Mouse (Mus musculus) layer of hippocampus, adult 8-10 months (tissue): Measurements from ENCODE around the gene Rbp1. TPM values are rescaled to one million over a fixed set of nuclear protein-coding genes. Genes with fewer than 3 reads are reported as not detected.

Experiments
- DNase-seq, 2 experiments: peaks; one replicate each; pipeline ENCODE4 v3.0.0; 2022; ENCODE audit warnings: low spot score in 2 of 2
- total RNA-seq, 4 experiments: library from RNA; stranded (reverse); gene quantifications; 2 replicates each; pipeline ENCODE4 v1.2.4; 2022

Gene Rbp1
- total RNA-seq, 4 experiments from 2014 or later: 4.7 to 7.3 (median 5.7) TPM

- no peak for DNase-seq
Observed at GRCm38 (mm10) chr9:98424725-98425210, 2.0 kb downstream of the Rbp1 start.

GRCm38 (mm10) chr9:98425351-98425880 lies 2.7 kb downstream of the Rbp1 start:
- DNase-seq: no peak

DNA sequence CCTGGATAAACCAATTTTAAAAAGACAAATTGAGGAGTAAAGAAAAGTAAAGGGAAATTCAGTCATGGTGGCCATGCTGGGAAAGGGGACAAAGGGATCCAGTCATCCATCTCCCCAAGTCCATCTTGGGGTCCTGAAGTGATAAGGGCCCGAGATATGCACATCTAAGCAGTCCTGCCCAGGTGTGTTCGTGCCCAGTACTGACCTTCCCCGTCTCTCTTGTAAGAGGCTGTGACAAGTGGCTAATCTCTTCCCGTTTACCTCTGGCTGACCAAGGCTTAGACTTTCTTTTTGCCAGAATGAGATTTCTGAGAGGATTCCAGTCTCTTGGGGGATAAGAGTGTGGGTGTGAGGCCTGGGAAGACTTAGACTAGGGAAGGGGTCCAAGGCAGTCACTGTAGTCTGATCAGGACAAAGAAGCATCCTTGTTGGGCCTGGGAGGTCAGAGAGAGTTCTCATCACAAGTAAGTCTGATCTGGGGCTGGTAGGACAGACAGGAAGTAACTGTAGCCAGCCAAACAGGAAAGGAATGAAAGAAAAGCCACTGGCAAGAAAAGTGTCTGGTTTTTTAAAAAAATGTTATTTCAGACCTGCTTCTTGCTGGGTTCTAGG lies 5.3 kb downstream of the Rbp1 start:
- no peak for DNase-seq

DNA sequence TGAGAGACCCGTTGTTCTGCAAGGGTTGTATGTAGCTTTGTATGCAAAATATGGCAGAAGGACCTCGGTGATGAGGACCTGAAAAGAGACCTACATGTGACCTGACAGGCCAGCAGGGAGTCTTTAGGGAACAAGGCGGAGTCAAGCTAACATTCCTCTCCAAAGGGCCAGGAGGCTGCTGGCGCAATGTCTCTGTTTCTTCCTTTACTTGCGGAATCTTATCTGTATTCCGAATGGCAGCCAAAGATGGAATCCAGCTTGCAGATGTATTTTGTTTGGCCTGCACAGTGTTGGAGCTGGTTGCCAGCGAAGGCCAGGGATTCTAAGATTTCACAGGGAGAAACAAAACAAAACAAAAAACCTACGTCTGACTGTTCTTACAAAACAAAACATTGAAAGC lies 6.0 kb downstream of the Rbp1 start:
- no peak for DNase-seq

DNA sequence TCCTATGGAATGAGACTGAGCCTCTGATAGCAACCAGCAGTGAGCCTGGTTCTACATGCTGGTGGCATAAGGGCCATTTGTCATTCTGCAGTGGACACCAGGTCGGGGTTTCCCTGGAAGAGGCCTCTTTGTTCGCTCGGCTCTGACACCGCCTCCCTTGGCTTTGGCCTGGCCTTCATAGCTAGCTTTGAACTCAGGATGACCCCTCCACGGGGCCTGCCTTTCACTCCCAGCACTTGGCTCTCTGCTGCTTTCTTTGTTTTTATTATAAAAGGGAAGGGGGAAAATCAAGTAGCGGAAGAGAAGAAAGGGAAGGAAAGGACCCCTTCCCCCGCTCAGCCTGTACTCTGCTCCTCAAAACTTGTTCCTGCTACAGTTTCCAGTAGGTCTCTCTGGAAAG lies 7.0 kb downstream of the Rbp1 start:
- DNase-seq: peak; percentile 13 to 25

DNA sequence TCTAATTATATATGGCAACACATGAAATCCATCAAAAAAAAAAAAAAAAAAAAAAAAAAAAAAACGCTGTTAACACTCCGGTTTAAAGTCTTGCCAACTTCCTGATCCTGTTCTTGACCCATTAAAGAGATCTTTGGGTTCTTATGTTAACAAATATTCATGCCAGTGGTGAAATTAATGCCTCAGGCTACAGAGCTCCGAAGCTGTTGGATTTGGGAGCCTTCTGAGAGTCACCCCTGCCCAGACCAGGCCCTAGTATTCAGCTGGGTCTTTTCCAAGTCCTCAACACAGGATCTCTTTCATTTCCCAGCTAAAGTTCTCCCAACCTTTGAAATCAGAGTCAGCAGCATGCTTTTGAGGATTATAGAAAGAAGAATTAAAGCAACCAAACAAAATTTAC lies 7.8 kb downstream of the Rbp1 start:
- DNase-seq: no peak

DNA sequence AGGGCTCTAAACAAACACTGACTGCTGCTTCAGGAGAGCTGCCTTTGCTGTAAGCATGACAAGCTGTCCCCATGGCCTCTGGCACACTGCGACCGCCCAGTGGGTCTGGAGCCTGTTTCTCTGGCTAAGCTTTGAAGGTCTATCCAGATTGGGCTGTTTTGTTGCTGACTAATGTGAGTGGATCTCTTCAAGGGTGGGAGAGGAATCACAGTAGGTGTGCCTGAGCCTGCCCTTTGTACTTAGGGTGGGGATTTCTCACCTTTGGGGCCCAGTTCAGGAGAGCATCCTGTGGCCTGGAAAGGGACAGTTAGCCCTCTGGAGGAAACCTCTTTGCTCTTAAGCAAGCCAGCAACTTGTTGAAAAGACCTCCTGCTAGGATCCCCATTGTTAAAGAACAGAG lies 10.3 kb downstream of the Rbp1 start:
- DNase-seq: no peak

- no peak for DNase-seq
Observed at GRCm38 (mm10) chr9:98433956-98434588, 11.3 kb downstream of the Rbp1 start.

- no peak for DNase-seq
Observed at GRCm38 (mm10) chr9:98437819-98438218, 15.1 kb downstream of the Rbp1 start.

GRCm38 (mm10) chr9:98439091-98439490 lies 16.3 kb downstream of the Rbp1 start:
- no peak for DNase-seq

GRCm38 (mm10) chr9:98442638-98443037 lies 19.9 kb downstream of the Rbp1 start:
- peak in 1 of 2 experiments; percentile 25 for DNase-seq

GRCm38 (mm10) chr9:98445359-98446149 lies 22.8 kb downstream of the Rbp1 start:
- DNase-seq: no peak

DNA sequence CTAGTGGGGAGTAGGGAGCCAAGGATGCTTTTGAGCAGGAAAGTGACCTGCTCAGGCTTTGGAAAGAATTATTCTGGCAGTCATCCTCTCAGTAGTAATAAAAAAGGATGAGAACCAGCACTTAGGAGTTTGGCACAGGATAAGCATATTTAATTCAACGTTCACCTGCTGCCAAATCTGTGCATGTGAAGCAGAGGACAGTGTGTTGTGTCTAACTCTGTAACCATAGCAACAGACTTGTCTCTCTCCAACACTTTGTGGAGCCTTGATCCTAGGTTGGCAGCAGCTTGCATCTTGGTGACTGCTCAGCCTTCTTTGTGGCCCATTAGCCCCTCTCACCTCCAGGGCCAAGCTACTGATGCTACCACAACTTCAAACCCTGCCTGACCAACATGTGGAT lies 28.2 kb downstream of the Rbp1 start:
- no peak for DNase-seq

GRCm38 (mm10) chr9:98466709-98467108 lies 43.9 kb downstream of the Rbp1 start:
- no peak for DNase-seq

DNA sequence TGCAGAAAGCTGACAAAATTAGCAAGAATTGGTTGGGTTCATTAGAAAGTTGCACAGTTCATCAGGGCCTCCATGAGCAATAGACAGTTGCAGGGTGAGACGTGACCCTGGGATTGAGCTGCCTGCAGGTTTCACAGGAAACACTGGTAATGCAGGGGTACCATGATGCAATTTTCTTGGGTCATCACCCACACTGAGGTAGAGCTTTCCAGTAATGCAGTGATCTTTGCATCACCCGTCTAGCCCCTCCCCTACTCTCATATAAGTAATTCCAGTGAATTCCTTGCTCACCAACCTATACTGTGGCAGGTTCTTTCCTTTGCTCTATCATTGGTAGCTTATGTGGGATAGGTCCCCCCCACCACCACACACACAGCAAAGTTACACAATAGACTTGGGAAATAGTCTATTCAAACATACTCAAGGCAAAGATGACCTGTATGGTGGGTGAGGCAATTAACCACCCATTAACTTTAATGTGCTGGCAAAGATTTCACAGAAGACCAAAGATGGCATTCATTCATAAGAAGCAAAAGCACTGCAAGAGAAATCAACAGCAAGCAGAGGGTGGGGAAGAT lies 57.5 kb downstream of the Rbp1 start:
- DNase-seq: no peak

DNA sequence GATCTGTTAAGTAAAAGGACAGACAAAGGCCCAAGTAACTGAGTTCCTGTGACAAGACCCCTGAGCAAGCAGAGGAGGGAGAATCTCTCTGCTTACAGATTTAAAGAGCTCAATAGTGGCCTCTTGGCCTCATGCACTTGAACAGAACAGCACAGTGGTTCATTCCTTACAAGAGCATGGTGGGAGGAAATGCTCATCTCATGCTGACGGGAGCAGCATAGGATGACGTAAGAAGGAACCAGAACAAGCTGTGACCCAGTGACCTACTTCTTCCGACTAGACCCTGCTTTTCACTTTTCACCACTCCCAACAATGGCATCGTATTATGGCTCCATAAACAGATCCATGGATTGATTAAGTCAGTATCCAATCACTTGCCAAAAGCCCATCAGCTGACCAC lies 59.5 kb downstream of the Rbp1 start:
- no peak for DNase-seq

DNA sequence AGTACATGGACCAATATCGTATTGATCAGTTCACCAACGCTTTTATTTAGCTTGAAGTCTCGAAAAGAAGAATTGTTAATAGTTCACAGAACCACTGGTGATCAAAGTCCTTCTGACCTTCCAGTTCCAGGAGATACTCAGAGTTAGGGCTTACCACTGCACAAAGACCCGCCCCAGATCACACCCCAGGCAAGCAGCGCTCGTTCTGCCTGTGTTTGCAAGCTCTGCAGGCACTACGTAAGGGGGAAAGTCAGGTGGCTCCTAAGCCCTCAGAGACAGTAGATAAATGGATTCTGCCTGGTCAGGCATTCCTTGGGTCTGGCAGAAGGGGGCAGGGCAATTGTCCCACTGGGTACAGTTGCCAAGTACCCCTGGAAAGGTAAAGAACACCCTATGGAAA lies 62.3 kb downstream of the Rbp1 start:
- DNase-seq: no peak

- no peak for DNase-seq
Observed at GRCm38 (mm10) chr9:98485815-98486214, 63.1 kb downstream of the Rbp1 start, which contains the start of gene Rbp2. Gene Rbp2 (plus strand): TSS chr9:98486115.

GRCm38 (mm10) chr9:98487273-98487672 lies 64.5 kb downstream of the Rbp1 start:
- DNase-seq: no peak

DNA sequence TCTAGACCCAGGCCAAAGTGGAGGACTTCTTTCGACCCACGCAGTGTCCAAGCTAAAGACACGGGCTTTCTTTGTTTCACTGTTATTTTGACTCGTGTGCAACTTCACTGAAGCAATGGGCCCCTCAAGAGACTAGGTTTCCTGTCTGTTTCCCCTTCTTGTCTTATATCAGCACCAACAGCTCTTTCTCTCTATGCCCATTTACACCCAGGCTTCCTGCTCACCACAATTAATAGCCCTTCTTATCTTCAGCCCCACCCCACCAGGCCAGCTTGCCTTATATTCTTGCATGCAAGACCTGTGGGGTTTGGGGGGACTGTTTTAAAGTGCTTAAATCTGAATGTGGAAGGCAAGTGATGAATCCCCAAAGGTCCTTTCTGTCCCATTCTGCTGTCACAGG lies 66.8 kb downstream of the Rbp1 start:
- DNase-seq: no peak

- DNase-seq: no peak
Observed at GRCm38 (mm10) chr9:98490128-98490527, 67.4 kb downstream of the Rbp1 start.

DNA sequence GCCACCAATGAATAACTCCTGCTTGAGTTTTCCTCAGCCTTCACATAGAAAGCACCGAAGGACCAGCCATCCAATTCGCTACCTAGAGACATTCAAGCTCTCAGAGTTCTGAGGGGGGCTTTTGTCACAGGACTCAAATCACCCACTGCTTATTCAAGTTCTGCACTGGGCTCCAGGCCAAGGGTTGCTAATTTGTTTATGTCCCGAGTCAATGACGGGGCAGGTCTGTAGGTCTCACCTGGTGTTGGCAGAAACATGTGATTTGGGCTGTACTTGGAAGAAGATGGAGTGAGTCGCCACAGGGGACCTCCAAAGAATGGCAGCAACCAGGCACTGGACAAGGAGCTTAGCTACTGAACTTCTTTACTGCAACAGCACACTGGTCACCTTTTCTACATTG lies 68.3 kb downstream of the Rbp1 start:
- no peak for DNase-seq
